Mouse (Mus musculus): ENCODE data around the gene Fnip2. TPM values are rescaled to one million over a fixed set of nuclear protein-coding genes. Genes with fewer than 3 reads are reported as not detected.

Fnip2 gene
- 2.0 and 2.3 TPM in 2 replicates for polyA plus RNA-seq (2014; fragmentation: Nextera tagmentation; extraction: Ambion mirVana)

GRCm38 (mm10) chr3:79567703-79568362, at the start of gene Fnip2:
Gene Fnip2, minus strand, starts transcription at chr3:79567796.
- peak within 1 kb of the TSS; percentile 79 for H3K9ac ChIP-seq (ENCODE audit: low read depth, low read length)
- no peaks in the 10 kb centered on the region for H3K27me3 ChIP-seq (replicated peaks; ENCODE audit: control insufficient read depth, insufficient read depth, low read length)

GRCm38 (mm10) chr3:79609886-79610285, 42.3 kb upstream of the Fnip2 start:
- Histone ChIP-seq H3K27me3 (replicated peaks; ENCODE audit: control insufficient read depth, insufficient read depth, low read length) (no peaks in the 10 kb centered on the region), H3K4me2 (ENCODE audit: low read depth, low read length) (no peak overlapping the region), H3K9ac (ENCODE audit: low read depth, low read length) (no peak overlapping the region), H3K4me3 (ENCODE audit: low read depth, low read length) (no peak overlapping the region), H3K36me3 (ENCODE audit: control insufficient read depth, insufficient read depth, low read length) (peaks cover 65% of the 10 kb centered on the region), H3K4me1 (ENCODE audit: control insufficient read depth, insufficient read depth, low read length) (no peaks in the 10 kb centered on the region), H3K27ac (replicated peaks; ENCODE audit: low read depth, low read length) (no peak overlapping the region), H3K9me3 (ENCODE audit: control insufficient read depth, low read length) (0 out of 2 replicates have a peak, but pooled peaks cover 4% of the 10 kb centered on the region)
- 93% methylated on average over 2 of the region's 2 CpGs for WGBS
- ATAC-seq (ENCODE audit: low read depth) (no peak), DNase-seq (ENCODE audit: low spot score) (no peak)

More at GRCm38 (mm10) chr3:79567703-79568362, at the start of gene Fnip2:
- H3K36me3 ChIP-seq (ENCODE audit: control insufficient read depth, insufficient read depth, low read length), result no peaks in the 10 kb centered on the region
- H3K4me3 ChIP-seq (ENCODE audit: low read depth, low read length), result peak within 1 kb of the TSS; percentile 80
- ATAC-seq (ENCODE audit: low read depth) (peak; percentile 97), DNase-seq (ENCODE audit: low spot score) (peak; percentile 97)
- H3K9me3 ChIP-seq (ENCODE audit: control insufficient read depth, low read length), result no peaks in the 10 kb centered on the region
- H3K4me2 ChIP-seq (ENCODE audit: low read depth, low read length), result peak within 1 kb of the TSS; percentile 90
- H3K4me1 ChIP-seq (ENCODE audit: control insufficient read depth, insufficient read depth, low read length), result peaks cover 5% of the 10 kb centered on the region
- under 1% methylated on average over 48 of the region's 55 CpGs for WGBS
- peak within 1 kb of the TSS; percentile 77 for H3K27ac ChIP-seq (replicated peaks; ENCODE audit: low read depth, low read length)

- ATAC-seq (ENCODE audit: low read depth) (no peak), DNase-seq (ENCODE audit: low spot score) (no peak)
- Histone ChIP-seq H3K27ac (replicated peaks; ENCODE audit: low read depth, low read length) (no peak overlapping the region), H3K4me3 (ENCODE audit: low read depth, low read length) (no peak overlapping the region), H3K9ac (ENCODE audit: low read depth, low read length) (no peak overlapping the region), H3K9me3 (ENCODE audit: control insufficient read depth, low read length) (no peaks in the 10 kb centered on the region), H3K27me3 (replicated peaks; ENCODE audit: control insufficient read depth, insufficient read depth, low read length) (no peaks in the 10 kb centered on the region), H3K4me1 (ENCODE audit: control insufficient read depth, insufficient read depth, low read length) (peaks cover 9% of the 10 kb centered on the region; the same call in 1 of the 2 replicates), H3K4me2 (ENCODE audit: low read depth, low read length) (no peak overlapping the region), H3K36me3 (ENCODE audit: control insufficient read depth, insufficient read depth, low read length) (peaks cover 67% of the 10 kb centered on the region)
- 92% methylated on average over 7 of the region's 7 CpGs for WGBS
Measured at GRCm38 (mm10) chr3:79595468-79595867, 27.9 kb upstream of the Fnip2 start.

GRCm38 (mm10) chr3:79591793-79592471, 24.3 kb upstream of the Fnip2 start:
- WGBS, result 3% methylated on average over 15 of the region's 15 CpGs
- peak; percentile 13; the same call in 1 of the 2 replicates for ATAC-seq (ENCODE audit: low read depth)
- Histone ChIP-seq H3K4me2 (ENCODE audit: low read depth, low read length) (peak overlapping the region; percentile 75), H3K9ac (ENCODE audit: low read depth, low read length) (peak overlapping the region; percentile 92), H3K27ac (replicated peaks; ENCODE audit: low read depth, low read length) (peak overlapping the region; percentile 85), H3K27me3 (replicated peaks; ENCODE audit: control insufficient read depth, insufficient read depth, low read length) (no peaks in the 10 kb centered on the region), H3K36me3 (ENCODE audit: control insufficient read depth, insufficient read depth, low read length) (peaks cover 35% of the 10 kb centered on the region), H3K4me1 (ENCODE audit: control insufficient read depth, insufficient read depth, low read length) (peaks cover 9% of the 10 kb centered on the region; the same call in 1 of the 2 replicates), H3K9me3 (ENCODE audit: control insufficient read depth, low read length) (no peaks in the 10 kb centered on the region), H3K4me3 (ENCODE audit: low read depth, low read length) (peak overlapping the region; percentile 94)
- DNase-seq (ENCODE audit: low spot score), result no peak

- Histone ChIP-seq H3K4me3 (ENCODE audit: low read depth, low read length) (peak within 1 kb of the TSS; percentile 94), H3K36me3 (ENCODE audit: control insufficient read depth, insufficient read depth, low read length) (peaks cover 27% of the 10 kb centered on the region), H3K9me3 (ENCODE audit: control insufficient read depth, low read length) (no peaks in the 10 kb centered on the region), H3K27me3 (replicated peaks; ENCODE audit: control insufficient read depth, insufficient read depth, low read length) (no peaks in the 10 kb centered on the region), H3K4me1 (ENCODE audit: control insufficient read depth, insufficient read depth, low read length) (peaks cover 9% of the 10 kb centered on the region; the same call in 1 of the 2 replicates), H3K9ac (ENCODE audit: low read depth, low read length) (peak within 1 kb of the TSS; percentile 92), H3K4me2 (ENCODE audit: low read depth, low read length) (peak within 1 kb of the TSS; percentile 75), H3K27ac (replicated peaks; ENCODE audit: low read depth, low read length) (peak within 1 kb of the TSS; percentile 85)
- 3% methylated on average over 55 of the region's 63 CpGs for WGBS
- DNase-seq (ENCODE audit: low spot score) (peak; percentile 94), ATAC-seq (ENCODE audit: low read depth) (peak; percentile 89)
Measured at GRCm38 (mm10) chr3:79590863-79591792, 23.5 kb upstream of the Fnip2 start, which contains the start of gene Ppid. Gene Ppid, plus strand, starts transcription at chr3:79591342.

- DNase-seq (ENCODE audit: low spot score), result no peak
- no peaks in the 10 kb centered on the region for H3K9me3 ChIP-seq (ENCODE audit: control insufficient read depth, low read length)
- peaks cover 9% of the 10 kb centered on the region; the same call in 1 of the 2 replicates for H3K4me1 ChIP-seq (ENCODE audit: control insufficient read depth, insufficient read depth, low read length)
- H3K4me2 ChIP-seq (ENCODE audit: low read depth, low read length), result no peak overlapping the region
- H3K27me3 ChIP-seq (replicated peaks; ENCODE audit: control insufficient read depth, insufficient read depth, low read length), result no peaks in the 10 kb centered on the region
- no peak overlapping the region for H3K9ac ChIP-seq (ENCODE audit: low read depth, low read length)
- H3K27ac ChIP-seq (replicated peaks; ENCODE audit: low read depth, low read length), result no peak overlapping the region
- WGBS, result 75% methylated on average over 2 of the region's 2 CpGs
- peaks cover 14% of the 10 kb centered on the region for H3K36me3 ChIP-seq (ENCODE audit: control insufficient read depth, insufficient read depth, low read length)
- ATAC-seq (ENCODE audit: low read depth), result no peak
- no peak overlapping the region for H3K4me3 ChIP-seq (ENCODE audit: low read depth, low read length)
Measured at GRCm38 (mm10) chr3:79589671-79590070, 22.1 kb upstream of the Fnip2 start.

- no peaks in the 10 kb centered on the region for H3K27me3 ChIP-seq (replicated peaks; ENCODE audit: control insufficient read depth, insufficient read depth, low read length)
- H3K36me3 ChIP-seq (ENCODE audit: control insufficient read depth, insufficient read depth, low read length), result no peaks in the 10 kb centered on the region
- H3K27ac ChIP-seq (replicated peaks; ENCODE audit: low read depth, low read length), result no peak overlapping the region
- no peaks in the 10 kb centered on the region for H3K4me1 ChIP-seq (ENCODE audit: control insufficient read depth, insufficient read depth, low read length)
- H3K9me3 ChIP-seq (ENCODE audit: control insufficient read depth, low read length), result no peaks in the 10 kb centered on the region
- H3K9ac ChIP-seq (ENCODE audit: low read depth, low read length), result no peak overlapping the region
- H3K4me3 ChIP-seq (ENCODE audit: low read depth, low read length), result no peak overlapping the region
- ATAC-seq (ENCODE audit: low read depth) (peak; percentile 86), DNase-seq (ENCODE audit: low spot score) (peak; percentile 93)
- 7% methylated on average over 6 of the region's 6 CpGs for WGBS
- H3K4me2 ChIP-seq (ENCODE audit: low read depth, low read length), result 0 out of 2 replicates have a peak overlapping the region, but pooled peaks have one; percentile 4
Measured at GRCm38 (mm10) chr3:79586804-79587203, 19.2 kb upstream of the Fnip2 start.

Measured in embryonic facial prominence, embryonic 14.5 days (tissue).